Mouse (Mus musculus) cerebellum, adult (tissue): ENCODE measurements around the gene Rexo5.

Experiments
- ATAC-seq: cut with Nextera tagmentation; 2 replicates; pipeline ENCODE4 v1.9.2; 2017; ENCODE audit warnings: mild to moderate bottlenecking, moderate library complexity, mixed read lengths; ENCODE audit not compliant: insufficient number of reproducible peaks, low FRiP score, low TSS enrichment

The Rexo5 gene

GRCm38 (mm10) chr7:119793586-119794250 is at the start of gene Rexo5, which contains the start of gene Eri2:
Gene Rexo5 (plus strand): TSS chr7:119794006.
Gene Eri2 (minus strand): TSS chr7:119794058.
- ATAC-seq, result peak; percentile 79

DNA sequence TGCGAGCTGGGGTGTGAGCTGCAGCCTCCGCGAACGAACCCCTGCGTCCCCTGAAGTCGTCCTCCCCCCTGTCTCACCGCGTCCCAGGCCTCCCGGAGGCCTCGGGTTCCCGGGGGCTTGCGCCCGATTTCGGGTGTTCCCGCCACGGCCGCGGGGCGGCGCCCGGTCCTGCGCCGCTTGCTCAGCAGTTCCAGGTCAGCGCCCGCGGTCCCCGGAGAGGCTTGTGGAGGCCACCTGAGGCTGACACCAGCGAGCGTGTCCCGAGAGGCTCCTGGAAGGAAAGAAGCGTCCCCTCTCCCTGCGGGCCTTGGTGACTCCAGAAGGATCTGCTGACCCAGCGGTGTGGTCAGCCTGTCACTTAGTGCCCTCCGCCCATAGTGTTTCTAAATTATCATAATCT is 49.5 kb upstream of the Rexo5 start:
- no peak for ATAC-seq

GRCm38 (mm10) chr7:119745869-119746268 is 47.9 kb upstream of the Rexo5 start:
- no peak for ATAC-seq

- no peak for ATAC-seq
Measured at GRCm38 (mm10) chr7:119748761-119749160, 45.0 kb upstream of the Rexo5 start.

DNA sequence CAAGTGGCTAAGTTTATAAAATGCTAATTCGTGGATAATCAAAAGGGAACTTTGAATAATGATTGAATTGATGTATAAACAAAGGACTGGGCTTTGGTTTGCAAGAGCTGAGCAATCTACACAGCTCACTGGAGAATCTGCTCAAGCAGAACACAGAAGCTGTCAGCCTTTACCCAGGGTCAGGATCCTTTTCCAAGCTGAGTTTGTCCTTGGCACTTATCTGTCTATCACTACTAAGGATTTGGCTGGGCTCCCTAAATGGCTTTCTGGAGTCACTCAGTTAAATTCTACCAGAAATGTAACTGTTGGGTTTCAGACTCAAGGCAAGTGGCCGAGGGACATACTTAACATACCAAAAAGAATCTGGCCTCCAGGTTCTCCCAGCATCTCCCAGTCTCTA is 43.9 kb upstream of the Rexo5 start:
- ATAC-seq, result no peak

DNA sequence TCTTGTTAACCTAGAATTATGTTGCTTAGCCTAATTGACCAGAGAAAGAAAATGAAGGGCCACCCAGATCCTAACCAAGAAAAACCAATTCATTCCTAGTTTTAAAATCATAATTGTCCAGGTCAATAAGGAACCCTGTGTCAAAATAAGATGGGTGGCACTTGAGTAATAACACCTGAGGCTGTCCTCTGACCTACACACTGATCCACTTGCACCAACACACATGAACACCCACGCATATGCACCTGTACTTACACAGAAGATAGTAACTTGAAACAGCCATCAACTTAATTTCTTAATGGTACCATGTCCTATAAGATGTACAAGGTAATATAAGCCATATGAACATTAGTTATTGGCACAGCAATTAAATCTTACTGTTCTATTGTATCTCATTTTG is 40.1 kb upstream of the Rexo5 start:
- ATAC-seq, result no peak

DNA sequence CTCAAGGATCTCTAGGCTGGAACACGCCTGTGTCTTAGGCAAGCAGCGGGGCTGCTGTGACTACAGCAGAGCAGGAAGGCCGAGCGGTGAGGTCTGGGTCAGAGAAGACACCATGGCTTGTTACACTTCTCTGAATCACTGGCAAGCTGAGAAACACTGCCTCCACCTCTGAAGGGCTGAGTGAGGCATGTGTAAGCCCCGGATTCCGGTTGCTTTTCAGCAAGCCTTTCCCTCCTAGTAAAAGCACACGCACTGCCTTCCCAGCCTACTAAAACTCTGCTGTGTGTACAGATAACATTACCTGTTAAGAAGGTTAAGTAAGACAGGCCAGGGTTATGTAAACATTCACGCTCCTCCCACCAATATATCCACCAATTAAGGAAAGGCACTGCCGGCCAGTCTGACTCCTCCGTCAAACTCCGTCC is 33.3 kb upstream of the Rexo5 start, which contains the start of gene Acsm3:
Gene Acsm3 (plus strand): TSS at position 397 of the 425 bp plus-strand sequence.
- ATAC-seq, result no peak

- no peak for ATAC-seq
Measured at GRCm38 (mm10) chr7:119762166-119762697, 31.6 kb upstream of the Rexo5 start.

DNA sequence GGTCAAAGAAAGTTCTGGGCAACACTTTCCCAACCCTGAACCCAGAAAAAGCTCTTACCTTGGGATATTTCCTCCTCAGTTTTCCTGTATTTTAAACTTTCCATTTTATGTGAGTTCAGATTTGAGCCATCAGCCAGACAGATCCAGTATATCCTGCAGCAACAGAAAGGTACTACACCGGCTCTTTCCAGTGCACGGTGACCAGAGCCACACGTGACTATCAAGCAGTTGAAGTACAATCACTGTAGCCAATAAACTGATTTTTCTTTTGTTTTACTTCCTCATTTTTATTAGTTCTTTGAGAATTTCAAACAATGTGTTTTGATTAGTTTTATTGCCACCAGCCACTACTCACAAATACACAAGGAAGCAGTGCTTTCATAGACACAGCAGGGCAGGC is 29.4 kb upstream of the Rexo5 start:
- no peak for ATAC-seq

- no peak for ATAC-seq
Measured at GRCm38 (mm10) chr7:119766996-119767395, 26.8 kb upstream of the Rexo5 start.

- ATAC-seq, result no peak
Measured at GRCm38 (mm10) chr7:119769895-119770294, 23.9 kb upstream of the Rexo5 start.

- ATAC-seq, result no peak
Measured at GRCm38 (mm10) chr7:119783453-119783852, 10.4 kb upstream of the Rexo5 start.

- no peak for ATAC-seq
Measured at GRCm38 (mm10) chr7:119784908-119785307, 8.9 kb upstream of the Rexo5 start.

- ATAC-seq, result no peak
Measured at GRCm38 (mm10) chr7:119789024-119789423, 4.8 kb upstream of the Rexo5 start.

GRCm38 (mm10) chr7:119794251-119794638 is 439 bp downstream of the Rexo5 start:
- ATAC-seq, result 0 out of 2 replicates have a peak, but pooled peaks have one; percentile 31

GRCm38 (mm10) chr7:119795311-119795710 is 1.5 kb downstream of the Rexo5 start:
- ATAC-seq, result no peak

DNA sequence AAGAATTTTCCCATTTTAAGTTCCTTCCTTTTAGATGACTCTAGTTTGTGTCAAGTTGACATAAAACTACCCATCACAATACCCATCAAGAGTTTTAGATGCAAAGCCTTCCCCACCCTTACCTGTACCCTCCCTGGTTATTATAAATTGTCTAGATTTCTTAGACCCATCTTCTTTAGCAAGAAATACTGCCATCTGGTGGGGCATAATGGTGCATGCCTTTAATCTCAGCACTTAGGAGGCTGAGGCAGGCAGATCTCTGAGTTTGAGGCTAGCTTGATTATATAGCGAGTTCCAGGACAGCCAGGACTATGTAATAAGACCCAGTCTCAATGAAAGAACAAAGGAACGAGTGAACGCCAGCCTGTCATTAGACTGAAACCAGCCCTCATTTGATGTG is 6.7 kb downstream of the Rexo5 start:
- no peak for ATAC-seq

GRCm38 (mm10) chr7:119800991-119801390 is 7.2 kb downstream of the Rexo5 start:
- no peak for ATAC-seq

DNA sequence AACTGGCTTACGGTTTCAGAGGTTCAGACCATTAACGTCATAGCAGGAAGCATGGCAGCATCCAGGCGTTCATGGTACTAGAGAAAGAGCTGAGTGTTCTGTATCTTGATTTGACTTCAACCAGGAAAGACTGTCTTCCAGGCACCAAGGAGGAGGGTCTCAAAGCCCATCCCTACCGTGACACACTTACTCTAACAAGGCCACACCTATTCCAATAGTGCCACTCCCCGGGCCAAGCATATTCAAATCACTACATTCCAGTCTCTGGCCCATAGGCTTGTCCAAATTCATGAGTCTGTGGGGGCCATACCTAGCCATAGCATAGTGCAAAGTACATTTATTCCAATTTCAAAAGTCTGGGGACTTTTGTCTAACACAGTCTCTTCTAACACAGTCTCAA is 13.6 kb downstream of the Rexo5 start:
- no peak for ATAC-seq

GRCm38 (mm10) chr7:119808723-119809122 is 14.9 kb downstream of the Rexo5 start:
- no peak for ATAC-seq

DNA sequence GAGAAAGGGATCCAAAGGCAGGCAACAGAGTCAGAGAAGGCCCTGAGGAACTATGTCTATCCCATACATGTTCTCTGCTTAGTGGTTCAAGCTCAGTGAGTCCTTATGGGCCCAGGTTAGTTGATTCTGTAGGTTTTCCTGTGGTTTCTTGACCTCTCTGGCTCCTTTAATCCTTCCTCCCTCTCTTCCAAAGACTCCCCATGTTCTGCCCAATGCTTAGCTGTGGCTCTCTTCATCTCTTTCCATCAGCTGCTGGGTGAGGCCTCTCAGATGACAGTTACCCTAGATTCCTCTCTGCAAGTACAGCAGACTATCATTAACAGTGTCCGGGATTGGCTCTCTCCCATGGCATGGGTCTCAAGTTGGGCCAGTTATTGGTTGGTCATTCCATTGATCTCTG is 41.6 kb downstream of the Rexo5 start:
- ATAC-seq, result no peak
